Mouse (Mus musculus) megakaryocyte progenitor cell, adult 5-6 weeks (primary cell): ENCODE data around the gene Wdr82. TPM values are rescaled to one million over a fixed set of nuclear protein-coding genes. Genes with fewer than 3 reads are reported as not detected.
A peak's percentile ranks its signal among the peaks of the same experiment; 100 is the strongest.

Source experiments
- ATAC-seq: replicated peaks from 2 replicates; pipeline ENCODE4 v1.8.0; 2016; ENCODE audit warnings: mild to moderate bottlenecking, moderate TSS enrichment, inconsistent platforms; ENCODE audit not compliant: poor library complexity
- total RNA-seq, 2 experiments: library from RNA; stranded (forward) in 1 of 2; stranded (reverse) in 1 of 2; fragments of 157-497, 149-512 nt in 1 of 2; fragments of 200-1000 nt in 1 of 2; gene quantifications; 2 replicates each; pipeline versions ENCODE4 v1.2.3 to v1.2.4; 2015 to 2017

The Wdr82 gene
- total RNA-seq, 2 experiments from 2014 or later, result 58.1 to 72.5 TPM

GRCm38 (mm10) chr9:106195693-106196092 lies 25.0 kb downstream of the Wdr82 start:
- no peak for ATAC-seq

GRCm38 (mm10) chr9:106197081-106197713 lies 26.5 kb downstream of the Wdr82 start:
- peak; percentile 21; the same call in 1 of the 2 replicates for ATAC-seq

- no peak for ATAC-seq
Measured at GRCm38 (mm10) chr9:106197732-106198131, 27.0 kb downstream of the Wdr82 start.

- peak; percentile 40 for ATAC-seq
Measured at GRCm38 (mm10) chr9:106198962-106199458, 28.3 kb downstream of the Wdr82 start.

GRCm38 (mm10) chr9:106199535-106200272 lies 29.0 kb downstream of the Wdr82 start, which contains the start of gene Ppm1m:
Gene Ppm1m, minus strand, starts transcription at chr9:106199746.
- ATAC-seq, result peak; percentile 21

- no peak for ATAC-seq
Measured at GRCm38 (mm10) chr9:106201895-106202294, 31.2 kb downstream of the Wdr82 start.

- ATAC-seq, result peak; percentile 65
Measured at GRCm38 (mm10) chr9:106202819-106203636, 32.3 kb downstream of the Wdr82 start, which contains the start of gene Twf2. Gene Twf2, plus strand, starts transcription at chr9:106203108.

GRCm38 (mm10) chr9:106203990-106204851 lies 33.5 kb downstream of the Wdr82 start:
- peak; percentile 38 for ATAC-seq

GRCm38 (mm10) chr9:106205713-106206290 lies 35.1 kb downstream of the Wdr82 start:
- no peak for ATAC-seq

- no peak for ATAC-seq
Measured at GRCm38 (mm10) chr9:106206515-106206914, 35.8 kb downstream of the Wdr82 start.

GRCm38 (mm10) chr9:106208181-106208580 lies 37.5 kb downstream of the Wdr82 start:
- no peak for ATAC-seq

- ATAC-seq, result no peak
Measured at GRCm38 (mm10) chr9:106209954-106210353, 39.2 kb downstream of the Wdr82 start.

- ATAC-seq, result no peak
Measured at GRCm38 (mm10) chr9:106210853-106211609, 40.3 kb downstream of the Wdr82 start.

GRCm38 (mm10) chr9:106211680-106212593 lies 41.2 kb downstream of the Wdr82 start:
- peak; percentile 98 for ATAC-seq

GRCm38 (mm10) chr9:106212594-106212981 lies 41.9 kb downstream of the Wdr82 start:
- no peak for ATAC-seq

- ATAC-seq, result no peak
Measured at GRCm38 (mm10) chr9:106215341-106216125, 44.8 kb downstream of the Wdr82 start.

GRCm38 (mm10) chr9:106216971-106217370 lies 46.2 kb downstream of the Wdr82 start:
- ATAC-seq, result no peak
